Mouse (Mus musculus): ENCODE measurements around the gene Zfp74. TPM values are rescaled to one million over a fixed set of nuclear protein-coding genes. Genes with fewer than 3 reads are reported as not detected.

Gene Zfp74
- 4.0 and 4.2 TPM in 2 replicates for total RNA-seq (2015; ENCODE audit: low replicate concordance)
- total RNA-seq (2017; ENCODE audit: low replicate concordance), result 0.98 and 2.6 TPM in 2 replicates

DNA sequence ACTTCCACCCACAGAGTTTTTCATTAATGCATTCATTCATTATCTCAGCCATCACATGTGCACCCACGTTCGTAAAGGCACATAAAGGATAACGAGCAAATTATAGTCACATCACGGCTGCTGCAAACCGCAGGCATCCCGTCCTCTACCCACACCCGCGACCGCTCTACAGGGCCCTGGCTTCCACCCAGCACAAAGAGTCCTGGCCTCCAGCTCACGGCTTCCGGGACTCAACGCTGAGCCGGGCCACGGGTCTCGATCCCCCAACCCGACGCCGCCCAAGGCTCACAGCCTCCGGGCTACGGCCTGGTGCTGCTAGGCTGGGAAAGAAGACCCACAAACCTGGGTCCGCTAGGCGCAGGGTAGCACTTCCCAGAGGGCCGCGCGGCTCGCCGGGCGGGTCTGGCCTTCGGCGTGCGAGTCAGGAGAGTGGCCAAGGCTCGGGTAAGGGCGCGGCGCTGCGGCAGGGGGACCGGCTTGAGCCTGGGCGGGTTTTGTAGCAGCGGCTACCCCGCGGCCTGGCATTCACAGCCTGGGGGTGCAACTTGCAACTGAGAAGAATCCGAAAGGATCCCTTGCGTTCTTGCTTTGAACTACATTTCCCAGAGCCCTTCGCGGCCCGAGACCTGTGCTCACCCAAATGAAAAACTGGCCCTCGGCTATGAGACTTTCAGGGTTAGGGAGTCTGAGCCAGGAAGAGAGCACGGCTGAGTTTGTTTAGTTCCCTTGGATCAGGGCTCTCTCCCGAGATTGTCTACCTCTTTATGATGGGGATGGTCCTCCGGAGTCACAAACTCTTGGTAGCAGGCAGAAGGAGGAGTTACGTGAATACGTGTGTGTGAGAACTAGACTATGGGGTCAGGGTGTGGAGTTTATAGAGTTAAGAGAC is at the start of gene Zfp74:
Gene Zfp74, minus strand, starts transcription at position 577 of the 889 bp plus-strand sequence.
- peak; percentile 92 for ATAC-seq (replicated peaks; ENCODE audit: low FRiP score, poor library complexity, severe bottlenecking)

DNA sequence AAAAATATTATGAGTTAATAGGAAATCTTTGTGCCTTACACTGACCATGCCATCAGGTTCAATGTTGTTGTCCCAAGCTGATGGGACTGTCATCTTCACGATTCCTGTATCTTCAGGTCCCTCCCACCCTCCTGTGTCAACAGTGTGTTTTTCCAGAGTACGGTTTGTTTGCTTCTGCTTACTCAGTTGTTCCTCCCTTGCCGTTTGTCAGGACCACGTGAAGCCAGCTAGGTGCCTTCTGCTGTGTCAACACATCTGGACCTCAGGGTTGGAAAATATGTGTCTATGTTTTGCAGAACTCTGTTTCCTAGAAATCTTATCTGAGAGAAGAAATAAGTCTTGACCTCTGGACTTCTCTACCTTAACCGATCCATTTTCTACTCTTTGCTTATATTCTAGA is 46.7 kb upstream of the Zfp74 start:
- ATAC-seq (replicated peaks; ENCODE audit: low FRiP score, poor library complexity, severe bottlenecking), result no peak

DNA sequence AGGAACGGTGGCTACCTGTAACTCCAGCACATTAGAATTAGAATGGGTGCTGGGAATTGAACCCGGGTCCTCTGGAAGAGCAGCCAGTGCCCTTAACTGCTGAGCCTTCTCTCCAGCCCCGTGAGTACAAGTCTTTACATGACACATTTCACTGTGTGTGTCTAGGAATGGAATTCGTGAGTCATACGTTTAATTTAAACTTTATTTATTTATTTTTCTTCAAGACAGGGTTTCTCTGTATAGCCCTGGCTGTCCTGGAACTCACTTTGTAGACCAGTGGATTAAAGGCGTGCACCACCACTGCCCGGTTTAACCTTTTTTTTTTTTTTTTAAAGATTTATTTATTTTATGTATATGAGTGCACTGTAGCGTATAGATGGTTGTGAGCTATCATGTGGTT is 41.2 kb upstream of the Zfp74 start:
- ATAC-seq (replicated peaks; ENCODE audit: low FRiP score, poor library complexity, severe bottlenecking), result no peak

DNA sequence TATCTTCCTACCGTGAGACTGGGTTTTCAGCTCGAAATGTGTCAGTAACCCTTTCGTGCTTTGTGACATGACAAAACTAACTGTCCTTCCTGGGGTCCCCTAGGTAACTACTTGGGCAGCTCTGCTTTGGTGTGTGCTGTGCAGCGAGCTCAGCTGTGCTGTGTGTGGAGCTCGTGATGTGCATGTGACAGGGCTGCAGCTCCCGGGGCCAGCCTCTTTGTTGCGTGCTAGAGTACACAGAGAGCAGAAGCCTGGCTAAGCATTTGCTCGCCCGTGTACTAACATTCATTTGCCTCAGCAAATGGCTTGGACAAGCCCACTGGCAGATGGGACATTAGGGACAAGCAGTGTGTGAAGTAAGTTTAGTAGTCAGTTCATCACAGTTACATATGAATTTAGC is 39.5 kb upstream of the Zfp74 start:
- ATAC-seq (replicated peaks; ENCODE audit: low FRiP score, poor library complexity, severe bottlenecking), result no peak

DNA sequence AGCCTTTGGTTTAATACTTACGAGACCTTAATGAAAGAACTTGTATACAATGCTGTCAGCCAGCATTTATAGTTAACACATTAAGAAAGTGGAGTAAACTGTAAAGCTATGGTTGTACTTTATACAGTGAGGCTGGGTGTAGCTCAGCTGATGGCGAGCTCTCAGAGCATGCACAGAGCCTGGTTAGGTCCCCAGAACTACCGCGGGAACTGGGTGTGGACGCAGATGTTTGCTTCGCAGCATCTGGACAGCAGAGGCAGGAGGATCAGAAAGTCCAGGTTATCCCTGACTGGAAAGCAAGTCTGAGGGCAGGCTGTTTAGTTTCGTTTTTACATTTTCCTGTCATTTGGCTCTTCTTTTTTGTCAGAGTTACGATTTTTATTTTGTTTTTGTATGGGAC is 38.8 kb upstream of the Zfp74 start:
- ATAC-seq (replicated peaks; ENCODE audit: low FRiP score, poor library complexity, severe bottlenecking), result no peak

DNA sequence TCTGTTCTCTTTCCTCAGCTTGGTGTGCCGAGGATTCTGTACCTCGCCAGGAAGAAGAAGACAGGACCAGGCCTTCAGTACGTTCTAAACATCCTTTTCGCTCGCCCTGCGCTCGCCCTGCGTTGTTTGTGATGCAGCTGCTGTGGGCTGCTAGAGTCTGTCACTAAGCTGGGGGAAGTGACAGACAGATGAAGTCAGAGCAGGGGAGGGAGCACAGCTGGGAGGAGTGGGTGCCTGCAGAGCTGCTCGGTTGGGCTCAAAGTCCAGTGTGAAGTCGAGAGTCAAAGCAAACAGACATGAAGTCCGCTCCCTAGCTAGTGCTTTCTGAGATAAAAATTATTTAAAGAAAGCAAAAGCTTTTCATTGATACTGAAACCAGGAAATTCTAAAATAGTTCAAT is 35.1 kb upstream of the Zfp74 start:
- ATAC-seq (replicated peaks; ENCODE audit: low FRiP score, poor library complexity, severe bottlenecking), result no peak

DNA sequence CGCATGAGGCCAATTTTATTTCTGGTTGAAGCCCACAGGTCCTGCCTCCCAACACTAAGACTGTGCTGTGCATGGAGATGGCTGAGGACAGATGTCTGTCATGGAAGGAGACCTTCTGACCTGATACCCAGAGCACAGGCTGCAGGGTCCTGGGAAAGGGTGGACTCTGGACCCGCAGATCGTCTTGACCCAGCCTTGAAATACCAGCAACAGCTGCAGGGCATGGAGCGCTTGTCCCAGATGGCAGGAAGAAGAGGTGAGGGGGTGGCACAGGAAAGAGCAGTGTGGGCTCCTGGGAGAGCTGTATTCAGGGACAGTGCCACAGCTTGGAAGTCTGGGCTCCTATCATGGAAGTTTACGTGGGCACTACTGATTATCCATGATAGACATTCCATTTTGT is 33.7 kb upstream of the Zfp74 start:
- no peak for ATAC-seq (replicated peaks; ENCODE audit: low FRiP score, poor library complexity, severe bottlenecking)

DNA sequence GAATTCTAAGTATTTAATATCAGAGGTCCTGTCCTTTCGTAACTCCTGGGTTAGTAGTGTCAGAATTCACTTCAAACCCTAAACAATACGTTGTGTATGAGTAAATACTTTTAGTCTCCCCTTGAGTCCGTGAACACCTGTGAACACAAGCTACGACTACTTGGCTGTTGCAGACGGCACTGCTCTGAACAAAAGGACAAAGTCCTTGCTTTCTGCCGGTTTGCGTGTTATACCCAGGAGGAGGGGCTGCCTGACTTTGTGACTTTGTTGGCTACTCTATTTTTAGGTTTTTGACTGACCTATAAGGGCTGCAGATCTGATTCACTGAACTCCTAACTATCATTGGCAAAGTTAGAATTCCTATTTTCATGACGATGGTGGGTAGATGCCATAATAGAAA is 32.2 kb upstream of the Zfp74 start:
- ATAC-seq (replicated peaks; ENCODE audit: low FRiP score, poor library complexity, severe bottlenecking), result no peak

DNA sequence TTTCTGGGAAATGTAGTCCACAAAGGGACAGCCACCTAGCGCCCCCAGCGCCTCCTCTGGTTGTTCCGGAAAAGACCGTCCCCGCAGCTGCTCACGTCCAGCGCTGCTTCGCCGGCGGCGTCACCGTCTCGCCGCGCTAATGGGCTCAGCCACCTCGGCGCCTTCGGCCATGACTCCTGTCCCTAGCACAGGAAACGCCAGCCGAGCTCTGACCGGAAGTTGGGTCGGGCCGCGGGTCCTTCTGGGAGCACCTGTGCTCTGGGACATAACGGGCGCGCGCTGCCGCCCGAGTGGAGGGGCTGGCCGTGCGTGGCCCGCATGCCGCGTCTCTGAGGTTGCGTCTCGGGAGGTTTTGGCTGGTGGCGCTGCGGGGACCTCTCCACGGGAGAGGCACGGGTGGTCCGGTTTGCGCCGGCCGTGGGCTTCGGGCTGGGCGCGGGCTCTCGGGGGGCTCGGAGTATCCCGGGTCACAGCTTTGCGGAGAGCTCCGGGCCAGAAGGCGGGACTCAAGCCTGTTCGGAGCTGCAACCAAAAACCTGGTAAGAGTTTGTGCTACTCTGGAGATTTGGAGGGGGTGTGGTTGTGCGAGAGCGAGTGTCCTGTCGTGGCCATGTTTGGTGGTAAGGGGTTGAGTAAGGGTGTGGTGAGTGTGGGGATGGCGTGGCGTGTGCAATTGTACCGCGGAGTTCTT is 29.9 kb upstream of the Zfp74 start, which contains the start of gene Zfp568:
Gene Zfp568, plus strand, starts transcription at position 266 of the 691 bp plus-strand sequence.
- peak; percentile 93 for ATAC-seq (replicated peaks; ENCODE audit: low FRiP score, poor library complexity, severe bottlenecking)

DNA sequence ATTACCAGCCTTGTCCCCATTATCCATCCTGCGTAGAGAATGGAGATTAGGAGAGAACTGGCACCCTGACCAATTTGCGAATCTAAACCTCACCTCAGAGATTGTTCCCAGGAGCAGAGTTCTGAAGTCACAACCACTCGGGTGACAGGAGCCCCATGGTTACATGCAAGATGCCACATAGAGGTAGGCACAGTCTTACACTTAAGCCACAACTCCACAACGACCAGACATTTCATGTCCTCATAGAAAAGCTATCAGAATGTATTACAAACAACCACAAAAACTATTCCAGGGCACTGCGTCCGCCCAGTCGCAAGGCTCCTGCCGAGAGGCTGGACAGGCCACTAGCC is 29.4 kb upstream of the Zfp74 start:
- ATAC-seq (replicated peaks; ENCODE audit: low FRiP score, poor library complexity, severe bottlenecking), result peak; percentile 41

DNA sequence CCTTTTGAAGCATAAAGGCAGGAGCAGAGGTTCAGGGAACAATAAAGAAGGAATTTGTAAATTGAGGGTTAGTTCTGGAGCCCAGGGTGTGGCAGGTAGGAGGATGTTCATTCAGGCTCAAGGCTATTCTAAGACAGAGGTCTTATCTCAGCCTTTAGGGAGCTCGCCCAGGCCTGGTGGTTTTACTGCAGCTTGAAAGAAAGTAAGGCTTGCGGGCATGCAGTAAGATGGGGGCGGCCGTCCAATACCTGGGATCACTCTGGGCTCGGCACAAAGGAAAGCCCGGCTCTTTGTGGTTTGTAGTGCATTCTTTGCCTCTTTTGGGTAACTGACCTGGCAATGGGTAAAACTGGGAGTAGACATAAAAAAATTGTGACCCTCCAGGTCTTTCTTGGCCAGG is 29.0 kb upstream of the Zfp74 start:
- 0 out of 2 replicates have a peak, but pooled peaks have one; percentile 25 for ATAC-seq (replicated peaks; ENCODE audit: low FRiP score, poor library complexity, severe bottlenecking)

DNA sequence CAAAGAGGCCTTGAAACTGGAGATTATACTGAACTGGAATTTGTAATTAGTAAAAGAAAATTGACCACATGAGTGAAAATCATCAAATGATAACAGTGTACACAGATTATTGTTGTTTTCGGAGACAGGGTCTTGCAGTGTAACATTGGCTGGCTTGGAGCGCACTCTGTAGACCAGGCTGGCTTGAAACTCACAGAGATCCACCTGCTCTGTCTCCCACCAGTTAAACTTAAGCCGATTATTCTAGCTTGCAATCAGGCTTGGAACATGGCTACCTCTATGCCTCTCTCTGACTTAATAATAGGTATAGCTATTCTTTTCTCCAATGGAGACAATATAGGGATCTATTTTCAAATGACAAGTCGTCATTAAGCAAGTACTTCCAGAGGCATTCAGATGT is 28.5 kb upstream of the Zfp74 start:
- no peak for ATAC-seq (replicated peaks; ENCODE audit: low FRiP score, poor library complexity, severe bottlenecking)

DNA sequence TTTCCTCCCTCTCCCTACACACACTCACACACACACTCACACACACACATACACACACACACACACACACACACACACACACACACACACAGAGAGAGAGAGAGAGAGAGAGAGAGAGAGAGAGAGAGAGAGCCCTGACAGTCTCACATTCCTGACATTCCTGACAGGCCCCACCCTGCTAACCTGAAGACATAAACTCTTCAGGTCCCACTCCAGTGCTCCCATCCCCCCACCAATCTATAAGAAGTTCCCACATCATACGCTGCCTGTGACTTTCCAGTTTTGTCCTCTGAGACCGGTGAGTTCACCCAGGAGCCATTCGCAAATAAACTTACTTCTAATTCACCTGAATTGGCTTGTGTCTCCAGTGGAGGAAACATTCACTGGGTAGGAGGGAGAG is 28.0 kb upstream of the Zfp74 start:
- no peak for ATAC-seq (replicated peaks; ENCODE audit: low FRiP score, poor library complexity, severe bottlenecking)

DNA sequence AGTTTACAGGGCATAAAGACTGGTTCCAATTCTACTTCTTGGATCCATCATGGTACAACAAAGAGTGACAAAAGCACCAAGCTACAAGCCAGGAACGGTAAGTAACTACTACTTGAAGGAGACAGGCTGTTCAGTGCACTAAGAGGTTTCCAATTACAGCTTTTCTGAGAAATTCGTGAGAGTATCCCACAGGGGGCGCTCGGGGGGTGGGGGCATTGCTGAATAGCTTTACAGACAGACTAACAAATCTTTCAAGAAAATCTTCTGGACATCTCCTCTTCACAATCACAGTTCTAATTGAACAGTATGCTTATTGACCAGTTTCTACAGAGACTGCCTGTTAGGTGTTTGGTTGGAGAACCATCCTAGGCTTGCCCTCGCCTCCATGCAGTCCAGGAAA is 27.6 kb upstream of the Zfp74 start:
- no peak for ATAC-seq (replicated peaks; ENCODE audit: low FRiP score, poor library complexity, severe bottlenecking)

DNA sequence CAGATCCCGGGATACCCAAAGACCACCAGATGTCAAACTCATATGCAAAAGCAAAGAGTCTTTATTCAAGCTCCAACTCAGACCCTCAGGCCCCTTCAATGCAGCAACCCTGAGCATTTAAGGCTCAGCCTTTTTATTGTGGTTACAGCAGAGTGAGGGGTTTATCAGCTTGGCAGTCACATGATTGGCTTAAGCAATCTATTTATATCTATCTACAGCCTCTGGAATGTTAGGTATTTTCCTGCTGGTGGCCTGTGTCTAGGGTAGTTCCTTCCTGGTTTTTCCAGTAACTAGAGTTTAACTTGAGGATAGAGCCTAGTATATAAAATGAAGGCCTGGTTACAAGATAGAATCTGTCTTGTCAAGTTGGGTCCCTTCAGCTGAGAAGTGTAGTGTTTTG is 26.9 kb upstream of the Zfp74 start:
- ATAC-seq (replicated peaks; ENCODE audit: low FRiP score, poor library complexity, severe bottlenecking), result no peak

DNA sequence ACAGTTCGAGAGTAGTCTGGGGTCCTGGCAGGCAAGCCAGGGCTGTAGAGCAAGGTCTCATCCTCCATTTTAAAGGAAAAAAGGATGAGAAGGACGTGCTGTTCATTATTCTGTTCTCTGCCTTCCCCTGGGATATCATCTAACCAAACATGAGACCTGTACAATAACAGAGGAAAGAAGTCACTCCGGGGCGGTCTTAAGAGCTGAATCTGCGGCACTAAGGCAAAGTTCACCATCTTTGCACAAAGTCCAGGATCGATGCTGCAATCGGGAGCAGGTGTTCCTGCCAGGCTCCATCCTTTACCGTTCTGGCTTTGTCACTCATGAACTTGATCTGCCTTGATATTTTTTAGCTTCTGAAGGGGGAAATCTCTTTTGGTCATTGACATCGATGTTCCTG is 16.8 kb upstream of the Zfp74 start:
- ATAC-seq (replicated peaks; ENCODE audit: low FRiP score, poor library complexity, severe bottlenecking), result no peak

DNA sequence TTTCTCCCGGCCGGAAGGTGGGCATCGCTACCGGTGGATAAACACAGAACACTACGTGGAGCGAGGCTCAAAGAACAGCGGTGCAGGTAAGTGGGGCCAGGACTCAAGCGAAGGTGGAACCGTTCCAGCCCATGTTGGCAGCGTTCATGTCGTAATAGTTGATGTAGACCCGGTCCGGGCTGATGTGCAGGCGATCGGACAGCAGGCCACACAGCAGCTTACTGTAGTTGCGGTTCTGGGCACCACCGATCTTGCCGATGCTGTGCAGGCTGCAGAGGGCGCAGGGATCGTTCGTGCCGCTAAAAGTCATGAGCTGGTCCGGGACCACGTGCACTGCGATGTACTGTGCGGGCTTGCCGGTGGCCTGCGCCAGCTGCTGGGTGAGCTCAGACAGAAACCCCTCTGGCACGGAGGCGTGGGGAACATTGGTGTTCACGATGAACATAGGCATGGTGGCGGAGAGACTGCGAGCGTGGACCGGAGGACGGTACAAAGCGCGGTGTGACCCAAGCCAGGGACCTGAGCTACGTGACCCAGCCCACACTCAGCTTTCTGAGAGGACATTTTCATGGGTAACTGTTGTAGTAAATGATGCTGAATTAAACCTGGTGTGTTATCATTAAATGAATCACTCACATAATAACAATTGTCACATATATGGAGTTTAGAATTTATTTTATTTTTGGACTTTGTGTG is 11.4 kb upstream of the Zfp74 start:
- peak; percentile 82 for ATAC-seq (replicated peaks; ENCODE audit: low FRiP score, poor library complexity, severe bottlenecking)

DNA sequence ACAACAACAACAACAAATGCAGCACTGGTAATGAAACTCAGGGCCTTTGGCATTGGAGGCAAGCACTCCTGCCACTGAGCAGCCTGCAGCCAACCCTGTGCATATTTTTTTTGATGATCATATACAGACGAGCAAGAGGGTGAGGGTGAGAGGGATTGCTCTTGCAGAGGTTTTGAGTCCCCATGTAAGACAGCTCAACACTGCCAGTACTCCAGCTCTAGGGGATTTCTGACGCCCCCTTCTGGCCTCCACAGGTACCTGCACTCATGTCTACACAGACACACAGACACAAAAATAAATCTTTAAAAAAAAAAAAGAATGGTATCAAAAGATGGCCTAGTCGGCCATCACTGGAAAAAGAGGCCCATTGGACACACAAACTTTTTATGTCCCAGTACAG is 5.1 kb upstream of the Zfp74 start:
- no peak for ATAC-seq (replicated peaks; ENCODE audit: low FRiP score, poor library complexity, severe bottlenecking)

DNA sequence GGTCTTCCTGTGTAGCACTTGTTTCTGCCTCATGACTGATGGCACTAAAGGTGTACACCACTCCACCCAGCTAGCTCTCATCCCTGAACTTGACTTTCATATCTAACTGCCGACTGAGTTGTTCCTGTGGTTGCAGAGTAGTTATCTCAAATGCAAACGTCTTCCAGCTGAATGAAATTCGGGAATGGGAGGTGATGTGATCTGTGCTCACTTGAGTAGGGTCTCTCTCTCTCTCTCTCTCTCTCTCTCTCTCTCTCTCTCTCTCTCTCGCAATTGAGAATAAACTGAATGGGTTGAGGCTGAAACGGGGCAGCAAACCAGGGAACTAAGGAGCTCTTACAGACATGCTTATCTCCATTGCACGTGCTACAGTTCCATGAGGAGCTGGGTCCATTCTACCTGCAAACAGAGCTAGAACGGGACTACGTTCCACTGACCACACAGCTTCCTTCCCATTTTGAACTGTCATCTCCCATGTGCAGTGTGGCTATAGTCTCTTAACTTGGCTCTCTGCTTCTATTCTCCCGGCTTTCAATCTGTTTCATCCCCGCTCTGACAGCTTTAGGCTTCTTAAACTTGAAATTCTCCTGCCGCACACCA is 4.3 kb upstream of the Zfp74 start:
- ATAC-seq (replicated peaks; ENCODE audit: low FRiP score, poor library complexity, severe bottlenecking), result no peak

DNA sequence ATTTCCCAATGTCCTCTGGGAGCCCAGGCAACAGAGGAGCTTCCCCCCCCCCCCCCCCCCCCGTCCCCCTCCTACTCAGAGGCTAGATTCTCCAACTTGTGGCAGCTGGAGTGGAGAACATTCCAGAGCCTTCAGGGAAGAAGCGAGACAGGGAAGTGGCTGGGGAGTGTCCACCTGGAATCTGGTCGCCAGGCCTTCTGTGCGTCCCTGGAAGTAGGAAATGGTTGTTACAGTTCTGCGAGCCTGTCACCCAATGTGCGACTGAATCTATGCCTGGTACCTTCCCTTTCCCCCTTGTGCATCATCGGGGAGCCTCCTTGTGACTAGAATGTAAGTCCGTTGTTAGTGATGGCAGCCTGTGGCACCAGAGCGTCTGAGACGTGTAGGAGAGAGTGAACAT is 2.4 kb upstream of the Zfp74 start:
- no peak for ATAC-seq (replicated peaks; ENCODE audit: low FRiP score, poor library complexity, severe bottlenecking)
